Mouse (Mus musculus) left cerebral cortex, adult 8-10 months (tissue): ENCODE results near the gene Spem2. TPM values are rescaled to one million over a fixed set of nuclear protein-coding genes. Genes with fewer than 3 reads are reported as not detected.
"Not testable (repeated sequence)": the region's sequence is repeated elsewhere in the genome, so short reads cannot be mapped to it uniquely, and the experiment has no call there.

Experiments used
- DNase-seq, 2 experiments: peaks; one replicate each; pipeline ENCODE4 v3.0.0; 2022; ENCODE audit warnings: low spot score in 2 of 2
- total RNA-seq, 4 experiments: library from RNA; stranded (reverse); gene quantifications; 2 replicates each; pipeline ENCODE4 v1.2.4; 2022

Spem2 gene
- total RNA-seq, result not detected

- DNase-seq, result no peak
Measured at GRCm38 (mm10) chr11:69818365-69818764, at the start of gene Spem2. TSS of gene Spem2 (minus strand) at chr11:69818465.

- no peak for DNase-seq
Measured at GRCm38 (mm10) chr11:69867335-69867734, 49.1 kb upstream of the Spem2 start.

- no peak for DNase-seq
Measured at GRCm38 (mm10) chr11:69865561-69865960, 47.3 kb upstream of the Spem2 start.

- no peak for DNase-seq
Measured at GRCm38 (mm10) chr11:69864138-69864860, 46.0 kb upstream of the Spem2 start.

GRCm38 (mm10) chr11:69863729-69864128 is 45.5 kb upstream of the Spem2 start:
- not testable (repeated sequence) for DNase-seq

- no peak for DNase-seq
Measured at GRCm38 (mm10) chr11:69858113-69858998, 40.1 kb upstream of the Spem2 start, which contains the start of gene Tnk1. TSS of gene Tnk1 (minus strand) at chr11:69858730.

GRCm38 (mm10) chr11:69855347-69855746 is 37.1 kb upstream of the Spem2 start:
- no peak for DNase-seq

GRCm38 (mm10) chr11:69854680-69855079 is 36.4 kb upstream of the Spem2 start:
- DNase-seq, result no peak

GRCm38 (mm10) chr11:69853994-69854393 is 35.7 kb upstream of the Spem2 start:
- no peak for DNase-seq

- no peak for DNase-seq
Measured at GRCm38 (mm10) chr11:69850754-69851153, 32.5 kb upstream of the Spem2 start.

GRCm38 (mm10) chr11:69849884-69850283 is 31.6 kb upstream of the Spem2 start:
- DNase-seq, result no peak

- DNase-seq, result no peak
Measured at GRCm38 (mm10) chr11:69849128-69849527, 30.9 kb upstream of the Spem2 start.

- DNase-seq, result no peak
Measured at GRCm38 (mm10) chr11:69848021-69848420, 29.8 kb upstream of the Spem2 start.

- no peak for DNase-seq
Measured at GRCm38 (mm10) chr11:69846738-69847688, 28.7 kb upstream of the Spem2 start.

- DNase-seq, result peak; percentile 75 to 82
Measured at GRCm38 (mm10) chr11:69846198-69846680, 28.0 kb upstream of the Spem2 start, which contains the start of gene Plscr3. TSS of gene Plscr3 (plus strand) at chr11:69846376.

- no peak for DNase-seq
Measured at GRCm38 (mm10) chr11:69838714-69839104, 20.4 kb upstream of the Spem2 start.

- peak; percentile 94 to 98 for DNase-seq
Measured at GRCm38 (mm10) chr11:69837952-69838713, 19.9 kb upstream of the Spem2 start, which contains the start of gene Tmem256. TSS of gene Tmem256 (plus strand) at chr11:69838514.

GRCm38 (mm10) chr11:69837604-69837951 is 19.3 kb upstream of the Spem2 start, which contains the start of gene Nlgn2:
TSS of gene Nlgn2 (minus strand) at chr11:69837784.
- DNase-seq, result peak in 1 of 2 experiments; percentile 37

GRCm38 (mm10) chr11:69836703-69837576 is 18.7 kb upstream of the Spem2 start:
- DNase-seq, result peak in 1 of 2 experiments; percentile 46
